Mouse (Mus musculus) intestine, embryonic 14.5 days (tissue): ENCODE results near the gene Ehd3. TPM values are rescaled to one million over a fixed set of nuclear protein-coding genes. Genes with fewer than 3 reads are reported as not detected.

Experiments
- ATAC-seq: fragments of 200-750 bp; cut with Nextera tagmentation; replicated peaks from 2 replicates; pipeline ENCODE4 v1.8.0; 2017; ENCODE audit warnings: low read depth, moderate number of reproducible peaks, moderate TSS enrichment, moderate library complexity; ENCODE audit not compliant: low FRiP score, low TSS enrichment
- DNase-seq: peaks from one replicate; pipeline ENCODE4 v3.0.0-alpha.2; 2018; ENCODE audit warnings: low spot score
- H3K27ac ChIP-seq: fragments of 300-500 bp; sonication (generic); 2 replicates; pipeline ENCODE4 v1.5.1; 2014; ENCODE audit warnings: low read depth, mild to moderate bottlenecking, control low read depth
- H3K27me3 ChIP-seq: fragments of 300-500 bp; sonication (generic); replicated peaks from 2 replicates; pipeline ENCODE4 v1.6.1; 2014; ENCODE audit warnings: low read length, control low read depth; ENCODE audit not compliant: control insufficient read depth, insufficient read depth
- H3K36me3 ChIP-seq: fragments of 300-500 bp; sonication (generic); 2 replicates; pipeline ENCODE4 v1.6.1; 2014; ENCODE audit warnings: low read length, control low read depth; ENCODE audit not compliant: control insufficient read depth, insufficient read depth
- H3K4me1 ChIP-seq: fragments of 300-500 bp; sonication (generic); replicated peaks from 2 replicates; pipeline ENCODE4 v1.6.1; 2014; ENCODE audit warnings: low read length, control low read depth, mixed read lengths; ENCODE audit not compliant: control insufficient read depth, insufficient read depth
- H3K4me2 ChIP-seq: fragments of 300-500 bp; sonication (generic); 2 replicates; pipeline ENCODE4 v1.6.1; 2014; ENCODE audit warnings: low read length
- H3K4me3 ChIP-seq: fragments of 300-500 bp; sonication (generic); 2 replicates; pipeline ENCODE4 v1.5.1; 2014; ENCODE audit warnings: low read depth, low read length, control low read depth, mixed read lengths
- H3K9ac ChIP-seq: fragments of 300-500 bp; sonication (generic); 2 replicates; pipeline ENCODE4 v1.6.1; 2014; ENCODE audit warnings: mild to moderate bottlenecking, low read length
- H3K9me3 ChIP-seq: fragments of 300-500 bp; sonication (generic); 2 replicates; pipeline ENCODE4 v1.6.1; 2016; ENCODE audit warnings: low read length, control low read depth; ENCODE audit not compliant: control insufficient read depth
- WGBS: fragments of 180-500 bp; shearing (Covaris S2); extraction: QIAGEN DNeasy Blood & Tissue Kit; methylation state at CpG from one replicate; pipeline ENCODE4 v1.1.7; 2014; 5-methylcytosine and 5-hydroxymethylcytosine counted together
- polyA plus RNA-seq: library from polyadenylated mRNA; unstranded; fragments of >200 nt; fragmentation: Nextera tagmentation; extraction: Ambion mirVana; gene quantifications from 2 replicates; pipeline ENCODE4 v1.2.1, GENCODE M21; 2014

The Ehd3 gene
- polyA plus RNA-seq, 1 experiment from 2014 or later = 6.8 TPM

- no peak for DNase-seq
- WGBS = 78% methylated on average over 4 of the region's 4 CpGs
- no peaks in the 10 kb centered on the region for H3K27me3 ChIP-seq
Measured at GRCm38 (mm10) chr17:73853717-73854116, 49.8 kb downstream of the Ehd3 start.

GRCm38 (mm10) chr17:73869008-73869685 is 65.2 kb downstream of the Ehd3 start:
- H3K27me3 ChIP-seq = no peaks in the 10 kb centered on the region
- H3K9ac ChIP-seq = no peak overlapping the region
- DNase-seq = no peak
- no peaks in the 10 kb centered on the region for H3K9me3 ChIP-seq
- no peak overlapping the region for H3K4me3 ChIP-seq
- ATAC-seq = no peak
- no peak overlapping the region for H3K4me2 ChIP-seq
- H3K27ac ChIP-seq = no peak overlapping the region
- 88% methylated on average over 9 of the region's 9 CpGs for WGBS
- H3K36me3 ChIP-seq = no peaks in the 10 kb centered on the region
- no peaks in the 10 kb centered on the region for H3K4me1 ChIP-seq

More at GRCm38 (mm10) chr17:73853717-73854116, 49.8 kb downstream of the Ehd3 start:
- no peaks in the 10 kb centered on the region for H3K9me3 ChIP-seq
- no peaks in the 10 kb centered on the region for H3K4me1 ChIP-seq
- H3K9ac ChIP-seq = no peak overlapping the region
- H3K4me3 ChIP-seq = no peak overlapping the region
- no peak for ATAC-seq
- H3K4me2 ChIP-seq = no peak overlapping the region
- no peak overlapping the region for H3K27ac ChIP-seq
- H3K36me3 ChIP-seq = no peaks in the 10 kb centered on the region

- WGBS = 91% methylated on average over 14 of the region's 14 CpGs
- no peaks in the 10 kb centered on the region for H3K4me1 ChIP-seq
- ATAC-seq = no peak
Measured at GRCm38 (mm10) chr17:73870956-73871605, 67.1 kb downstream of the Ehd3 start.

GRCm38 (mm10) chr17:73875268-73875667 is 71.3 kb downstream of the Ehd3 start:
- 87% methylated on average over 4 of the region's 4 CpGs for WGBS
- Histone ChIP-seq H3K9me3 (no peaks in the 10 kb centered on the region), H3K4me2 (no peak overlapping the region), H3K9ac (no peak overlapping the region), H3K36me3 (no peaks in the 10 kb centered on the region), H3K27ac (no peak overlapping the region), H3K4me1 (no peaks in the 10 kb centered on the region), H3K27me3 (no peaks in the 10 kb centered on the region), H3K4me3 (no peak overlapping the region)
- ATAC-seq (no peak), DNase-seq (no peak)

More at GRCm38 (mm10) chr17:73870956-73871605, 67.1 kb downstream of the Ehd3 start:
- no peak overlapping the region for H3K4me2 ChIP-seq
- H3K9ac ChIP-seq = no peak overlapping the region
- no peaks in the 10 kb centered on the region for H3K36me3 ChIP-seq
- no peak for DNase-seq
- no peak overlapping the region for H3K4me3 ChIP-seq
- no peaks in the 10 kb centered on the region for H3K9me3 ChIP-seq
- no peak overlapping the region for H3K27ac ChIP-seq
- no peaks in the 10 kb centered on the region for H3K27me3 ChIP-seq

GRCm38 (mm10) chr17:73875674-73876073 is 71.7 kb downstream of the Ehd3 start:
- 90% methylated on average over 7 of the region's 7 CpGs for WGBS
- H3K4me3 ChIP-seq = no peak overlapping the region
- no peaks in the 10 kb centered on the region for H3K4me1 ChIP-seq
- H3K9ac ChIP-seq = no peak overlapping the region
- no peak overlapping the region for H3K4me2 ChIP-seq
- no peaks in the 10 kb centered on the region for H3K36me3 ChIP-seq
- DNase-seq = no peak
- ATAC-seq = no peak
- no peak overlapping the region for H3K27ac ChIP-seq
- no peaks in the 10 kb centered on the region for H3K27me3 ChIP-seq
- no peaks in the 10 kb centered on the region for H3K9me3 ChIP-seq

GRCm38 (mm10) chr17:73879262-73879916 is 75.5 kb downstream of the Ehd3 start:
- Histone ChIP-seq H3K4me1 (0 out of 2 replicates have a peak, but pooled peaks cover 2% of the 10 kb centered on the region), H3K9me3 (no peaks in the 10 kb centered on the region), H3K9ac (no peak overlapping the region), H3K27me3 (no peaks in the 10 kb centered on the region), H3K36me3 (no peaks in the 10 kb centered on the region), H3K27ac (no peak overlapping the region), H3K4me2 (no peak overlapping the region), H3K4me3 (no peak overlapping the region)
- DNase-seq (no peak), ATAC-seq (no peak)
- 89% methylated on average over 10 of the region's 10 CpGs for WGBS

GRCm38 (mm10) chr17:73880286-73880685 is 76.4 kb downstream of the Ehd3 start:
- H3K27ac ChIP-seq = no peak overlapping the region
- no peak overlapping the region for H3K4me2 ChIP-seq
- H3K36me3 ChIP-seq = no peaks in the 10 kb centered on the region
- DNase-seq (no peak), ATAC-seq (no peak)
- H3K4me3 ChIP-seq = no peak overlapping the region
- H3K9me3 ChIP-seq = no peaks in the 10 kb centered on the region
- no peak overlapping the region for H3K9ac ChIP-seq
- H3K27me3 ChIP-seq = no peaks in the 10 kb centered on the region
- 0 out of 2 replicates have a peak, but pooled peaks cover 2% of the 10 kb centered on the region for H3K4me1 ChIP-seq
- 85% methylated on average over 6 of the region's 6 CpGs for WGBS

GRCm38 (mm10) chr17:73881295-73881694 is 77.4 kb downstream of the Ehd3 start:
- 0 out of 2 replicates have a peak, but pooled peaks cover 2% of the 10 kb centered on the region for H3K4me1 ChIP-seq
- WGBS = 42% methylated on average over 6 of the region's 6 CpGs
- H3K36me3 ChIP-seq = no peaks in the 10 kb centered on the region
- no peak overlapping the region for H3K27ac ChIP-seq
- ATAC-seq (no peak), DNase-seq (no peak)
- H3K27me3 ChIP-seq = no peaks in the 10 kb centered on the region
- H3K4me2 ChIP-seq = no peak overlapping the region
- no peak overlapping the region for H3K9ac ChIP-seq
- H3K9me3 ChIP-seq = no peaks in the 10 kb centered on the region
- no peak overlapping the region for H3K4me3 ChIP-seq
